Mouse (Mus musculus) erythroblast, embryonic 14.5 days (primary cell): Measurements from ENCODE around the gene Iqcc. TPM values are rescaled to one million over a fixed set of nuclear protein-coding genes. Genes with fewer than 3 reads are reported as not detected.

Source experiments
- H3K27me3 ChIP-seq: 2 replicates; pipeline ENCODE4 v1.6.1; 2012; ENCODE audit warnings: inconsistent platforms; ENCODE audit not compliant: control insufficient read depth
- H3K36me3 ChIP-seq: 2 replicates; pipeline ENCODE4 v1.6.1; 2012; ENCODE audit warnings: mild to moderate bottlenecking, inconsistent platforms; ENCODE audit not compliant: control insufficient read depth
- H3K4me1 ChIP-seq: 2 replicates; pipeline ENCODE4 v1.6.1; 2012; ENCODE audit warnings: inconsistent platforms; ENCODE audit not compliant: control insufficient read depth
- H3K4me3 ChIP-seq: replicated peaks from 2 replicates; pipeline ENCODE3; 2012; ENCODE audit warnings: moderate library complexity, mild to moderate bottlenecking, inconsistent platforms
- H3K9me3 ChIP-seq: 2 replicates; pipeline ENCODE4 v1.6.1; 2012; ENCODE audit warnings: low read length, inconsistent platforms, mixed read lengths; ENCODE audit not compliant: control insufficient read depth
- GATA1 ChIP-seq: IDR thresholded peaks from 2 replicates; pipeline ENCODE4 v1.6.1; 2012; ENCODE audit warnings: low read length, inconsistent platforms, mixed read lengths
- TAL1 ChIP-seq: IDR thresholded peaks from 3 replicates; pipeline ENCODE4 v1.6.1; 2012; ENCODE audit warnings: low read length, inconsistent platforms, mixed read lengths
- polyA plus RNA-seq: library from polyadenylated mRNA; stranded (reverse); fragments of >175 nt; gene quantifications from 2 replicates; pipeline ENCODE4 v1.2.3, GENCODE M21; 2012

Gene Iqcc
- polyA plus RNA-seq, 1 experiment: 0.09 TPM

DNA sequence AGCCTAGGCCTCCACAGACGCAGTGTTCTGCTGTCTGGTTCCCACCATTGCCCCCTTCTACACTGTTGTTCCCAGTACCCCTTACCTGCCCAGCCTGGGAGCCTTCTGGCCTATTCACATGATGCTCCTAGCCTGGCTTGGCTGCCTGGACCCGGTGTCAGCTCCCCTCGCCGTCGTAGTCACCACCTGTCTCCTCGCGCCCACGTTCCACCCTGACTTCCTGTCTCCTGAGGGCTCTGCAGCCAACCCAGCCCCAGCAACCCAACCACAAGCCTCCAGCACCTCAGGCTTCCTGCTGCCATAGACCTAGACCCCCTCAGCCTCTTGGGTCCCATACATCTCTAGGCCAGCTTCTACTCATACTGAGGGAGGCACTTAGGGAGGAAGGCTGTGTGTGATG, 45.5 kb downstream of the Iqcc start, which contains the start of gene Lck:
TSS of gene Lck (minus strand) at position 212 of the 400 bp plus-strand sequence.
- Histone ChIP-seq H3K4me1 (peaks cover 10% of the 10 kb centered on the region), H3K36me3 (no peaks in the 10 kb centered on the region), H3K9me3 (no peaks in the 10 kb centered on the region), H3K4me3 (no peak within 1 kb of the TSS), H3K27me3 (peaks cover 39% of the 10 kb centered on the region)
- TF ChIP-seq TAL1 (no peak), GATA1 (no peak)

GRCm38 (mm10) chr4:129573093-129573370, 45.9 kb downstream of the Iqcc start:
- no peak for TF ChIP-seq TAL1
- no peak for TF ChIP-seq GATA1
- Histone ChIP-seq H3K9me3 (no peaks in the 10 kb centered on the region), H3K4me3 (no peak overlapping the region)

DNA sequence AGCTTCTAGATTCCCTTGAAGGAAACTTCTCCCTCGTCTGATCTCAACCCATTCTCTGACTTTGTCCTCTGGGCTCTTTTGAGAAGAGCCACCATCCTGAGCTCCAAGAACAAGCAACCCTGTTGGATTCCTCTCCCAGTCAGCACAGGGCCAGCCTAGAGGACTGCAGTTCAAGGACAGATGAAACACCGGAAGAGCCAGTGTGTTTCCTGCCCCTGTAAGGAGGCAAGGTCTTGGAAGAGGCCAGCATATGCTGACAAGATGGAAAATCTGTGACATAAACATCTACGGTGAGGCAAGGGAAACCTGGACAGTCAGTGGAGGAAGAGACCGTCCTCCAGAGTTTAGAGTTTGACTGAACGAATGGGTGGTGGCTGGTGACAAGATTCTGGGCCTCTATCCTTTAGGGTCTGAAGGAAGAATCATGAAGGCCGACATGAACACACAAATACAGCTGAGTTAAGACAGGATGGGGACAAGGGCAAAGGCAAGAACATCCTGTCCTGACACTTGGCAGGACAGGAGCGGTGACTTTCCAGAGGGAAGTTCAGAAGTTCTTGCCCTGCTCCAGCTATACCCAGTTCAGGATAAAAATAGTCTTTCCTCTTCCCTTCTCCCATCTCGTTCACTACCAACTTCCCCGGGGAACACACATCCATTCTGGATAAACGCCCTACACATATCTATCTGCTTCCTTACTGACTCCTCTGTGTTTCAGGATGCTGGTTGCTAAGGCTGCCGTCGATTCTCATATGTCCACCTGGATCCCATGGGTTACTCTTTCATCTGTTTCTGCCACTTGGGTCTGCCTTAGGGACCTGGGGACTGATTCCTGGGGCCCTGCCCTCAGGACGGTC, 46.4 kb downstream of the Iqcc start:
- Histone ChIP-seq H3K4me1 (peaks cover 10% of the 10 kb centered on the region), H3K36me3 (no peaks in the 10 kb centered on the region), H3K27me3 (peaks cover 32% of the 10 kb centered on the region), H3K4me3 (no peak overlapping the region), H3K9me3 (no peaks in the 10 kb centered on the region)
- TF ChIP-seq TAL1: no peak
- no peak for TF ChIP-seq GATA1

More at GRCm38 (mm10) chr4:129573093-129573370, 45.9 kb downstream of the Iqcc start:
- Histone ChIP-seq H3K4me1 (peaks cover 10% of the 10 kb centered on the region), H3K27me3 (peaks cover 35% of the 10 kb centered on the region), H3K36me3 (no peaks in the 10 kb centered on the region)

GRCm38 (mm10) chr4:129571551-129572084, 47.3 kb downstream of the Iqcc start:
- Histone ChIP-seq H3K9me3 (no peaks in the 10 kb centered on the region), H3K4me1 (peaks cover 4% of the 10 kb centered on the region), H3K4me3 (no peak overlapping the region), H3K27me3 (peaks cover 25% of the 10 kb centered on the region), H3K36me3 (no peaks in the 10 kb centered on the region)
- TF ChIP-seq TAL1 (no peak), GATA1 (no peak)

DNA sequence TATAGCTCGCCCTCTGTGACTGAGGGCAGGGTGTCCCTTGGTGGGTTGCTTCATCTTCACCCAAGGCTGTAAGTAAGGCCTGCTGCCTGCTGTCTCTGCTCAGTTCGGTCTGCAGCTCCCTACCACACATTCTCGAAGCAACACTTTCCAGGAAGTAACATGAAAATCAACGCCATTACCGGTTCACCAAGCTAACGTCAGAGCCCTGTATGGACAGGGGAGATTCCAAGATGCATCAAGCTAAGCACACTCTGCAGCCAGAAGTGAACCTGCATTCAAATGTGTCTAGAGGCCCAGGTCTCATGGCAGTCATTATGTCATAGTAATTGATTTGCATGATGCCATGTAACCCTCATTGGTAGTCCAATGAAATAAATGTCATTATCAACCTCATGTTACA, 48.9 kb downstream of the Iqcc start:
- TF ChIP-seq TAL1 (no peak), GATA1 (no peak)
- no peaks in the 10 kb centered on the region for H3K9me3 ChIP-seq
- no peak overlapping the region for H3K4me3 ChIP-seq

DNA sequence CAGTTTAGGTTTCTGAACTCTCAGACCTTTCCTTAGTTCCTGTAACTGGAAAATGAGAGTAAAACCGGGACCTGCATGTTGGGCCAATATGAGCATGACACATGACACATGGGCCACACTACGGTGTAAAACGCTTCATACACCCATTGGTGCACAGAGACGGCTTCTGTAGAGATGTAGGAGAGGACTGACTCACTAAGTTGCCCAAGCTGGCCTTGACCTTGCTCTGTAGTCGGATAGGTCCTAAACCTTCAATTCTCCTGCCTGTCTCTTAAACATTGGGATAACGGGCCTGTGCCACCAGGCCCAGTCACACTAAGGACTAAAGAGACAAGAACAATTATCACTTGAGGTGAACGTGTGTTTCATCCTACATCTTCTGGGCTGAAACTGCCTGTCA, 50.5 kb downstream of the Iqcc start:
- no peaks in the 10 kb centered on the region for H3K9me3 ChIP-seq
- TF ChIP-seq GATA1: no peak
- no peak for TF ChIP-seq TAL1
- H3K27me3 ChIP-seq: peaks cover 9% of the 10 kb centered on the region
- no peaks in the 10 kb centered on the region for H3K36me3 ChIP-seq
- H3K4me3 ChIP-seq: no peak overlapping the region
- no peaks in the 10 kb centered on the region for H3K4me1 ChIP-seq

More for the DNA sequence above, 48.9 kb downstream of the Iqcc start:
- Histone ChIP-seq H3K27me3 (peaks cover 14% of the 10 kb centered on the region), H3K4me1 (peaks cover 2% of the 10 kb centered on the region), H3K36me3 (no peaks in the 10 kb centered on the region)

GRCm38 (mm10) chr4:129565139-129565538, 53.8 kb downstream of the Iqcc start:
- Histone ChIP-seq H3K27me3 (no peaks in the 10 kb centered on the region; the same call in 1 of the 2 replicates), H3K4me3 (no peak overlapping the region), H3K9me3 (no peaks in the 10 kb centered on the region), H3K4me1 (peaks cover 11% of the 10 kb centered on the region), H3K36me3 (no peaks in the 10 kb centered on the region)
- TF ChIP-seq GATA1 (no peak), TAL1 (no peak)

Other genes with a start within 250 kb of the Iqcc start
- gene Zbtb8a, start 241.0 kb downstream of the Iqcc start, polyA plus RNA-seq: 0.04 and 0.08 TPM in 2 replicates
- 0.02 TPM in 1 of 2 replicates, not detected in the other for gene Zbtb8b, start 178.2 kb downstream of the Iqcc start, polyA plus RNA-seq
- 87.8 and 92.9 TPM in 2 replicates for gene Bsdc1, start 157.5 kb downstream of the Iqcc start, polyA plus RNA-seq
- gene Tssk3, start 128.1 kb downstream of the Iqcc start, polyA plus RNA-seq: not detected in 2 replicates
- gene Fam229a, start 127.9 kb downstream of the Iqcc start, polyA plus RNA-seq: 1.5 and 1.9 TPM in 2 replicates
- gene Marcksl1, start 105.5 kb downstream of the Iqcc start, polyA plus RNA-seq: 1.2 and 1.4 TPM in 2 replicates
- gene Hdac1, start 76.4 kb downstream of the Iqcc start, polyA plus RNA-seq: 9.1 and 9.2 TPM in 2 replicates
- gene Lck, start 45.5 kb downstream of the Iqcc start, polyA plus RNA-seq: 3.0 and 3.1 TPM in 2 replicates
- 0.15 TPM in 1 of 2 replicates, not detected in the other for gene Fam167b, start 40.5 kb downstream of the Iqcc start, polyA plus RNA-seq
- gene Eif3i, start 18.5 kb downstream of the Iqcc start, polyA plus RNA-seq: 14.4 and 16.7 TPM in 2 replicates
- gene Tmem234, start 18.4 kb downstream of the Iqcc start, polyA plus RNA-seq: 53.2 and 58.6 TPM in 2 replicates
- gene Dcdc2b, start 4.8 kb downstream of the Iqcc start, polyA plus RNA-seq: not detected in 2 replicates
- 0.73 and 2.6 TPM in 2 replicates for gene Ccdc28b, start 4.8 kb upstream of the Iqcc start, polyA plus RNA-seq
- gene Txlna, start 22.0 kb upstream of the Iqcc start, polyA plus RNA-seq: 2.8 and 3.0 TPM in 2 replicates
- gene Kpna6, start 53.7 kb upstream of the Iqcc start, polyA plus RNA-seq: 0.47 and 0.65 TPM in 2 replicates
- 1.0 and 1.4 TPM in 2 replicates for gene Tmem39b, start 77.7 kb upstream of the Iqcc start, polyA plus RNA-seq
- gene Khdrbs1, start 123.2 kb upstream of the Iqcc start, polyA plus RNA-seq: 5.8 and 6.3 TPM in 2 replicates
- 3.6 and 4.7 TPM in 2 replicates for gene Ptp4a2, start 192.1 kb upstream of the Iqcc start, polyA plus RNA-seq